Mouse (Mus musculus): Measurements from ENCODE around the gene Cd53. TPM values are rescaled to one million over a fixed set of nuclear protein-coding genes. Genes with fewer than 3 reads are reported as not detected.

Cd53 gene
- polyA plus RNA-seq, 1 experiment from 2014 or later = 14.1 TPM

GRCm38 (mm10) chr3:106722028-106722945, 67.7 kb downstream of the Cd53 start:
- Histone ChIP-seq H3K4me2 (replicated peaks) (peak overlapping the region; percentile 63), H3K9me3 (replicated peaks) (peaks cover 4% of the 10 kb centered on the region; the same call in 1 of the 2 replicates), H3K4me1 (no peaks in the 10 kb centered on the region), H3K27ac (replicated peaks) (peak overlapping the region; percentile 97), H3K4me3 (replicated peaks) (peak overlapping the region; percentile 76), H3K36me3 (no peaks in the 10 kb centered on the region), H3K27me3 (0 out of 2 replicates have a peak, but pooled peaks cover 3% of the 10 kb centered on the region), H3K9ac (peak overlapping the region; percentile 53)
- peak; percentile 89 for ATAC-seq (ENCODE audit: insufficient number of reproducible peaks, low FRiP score, low TSS enrichment, low read depth)
- under 1% methylated on average over 33 of the region's 33 CpGs for WGBS

GRCm38 (mm10) chr3:106721397-106722027, 68.4 kb downstream of the Cd53 start:
- Histone ChIP-seq H3K27me3 (0 out of 2 replicates have a peak, but pooled peaks cover 3% of the 10 kb centered on the region), H3K9me3 (replicated peaks) (no peaks in the 10 kb centered on the region), H3K4me1 (no peaks in the 10 kb centered on the region), H3K4me2 (replicated peaks) (peak overlapping the region; percentile 63), H3K36me3 (no peaks in the 10 kb centered on the region), H3K27ac (replicated peaks) (peak overlapping the region; percentile 97), H3K9ac (peak overlapping the region; percentile 53), H3K4me3 (replicated peaks) (peak overlapping the region; percentile 76)
- peak; percentile 99 for ATAC-seq (ENCODE audit: insufficient number of reproducible peaks, low FRiP score, low TSS enrichment, low read depth)
- WGBS = 2% methylated on average over 31 of the region's 31 CpGs

Other genes with a start within 250 kb of the Cd53 start
- 53.7 and 57.9 TPM in 2 replicates for gene Dram2, start 242.4 kb downstream of the Cd53 start, polyA plus RNA-seq (2015; fragmentation: Nextera tagmentation; extraction: Ambion mirVana)
- 63.2 and 64.4 TPM in 2 replicates for gene Cept1, start 242.3 kb downstream of the Cd53 start, polyA plus RNA-seq (2015; fragmentation: Nextera tagmentation; extraction: Ambion mirVana)
- 12.0 and 12.2 TPM in 2 replicates for gene Lrif1, start 105.2 kb downstream of the Cd53 start, polyA plus RNA-seq (2015; fragmentation: Nextera tagmentation; extraction: Ambion mirVana)
- gene Olfr266, start 36.1 kb upstream of the Cd53 start, polyA plus RNA-seq (2015; fragmentation: Nextera tagmentation; extraction: Ambion mirVana) = not detected in 2 replicates
- 1.0 and 1.7 TPM in 2 replicates for gene Kcna3, start 246.0 kb upstream of the Cd53 start, polyA plus RNA-seq (2015; fragmentation: Nextera tagmentation; extraction: Ambion mirVana)

All from embryonic facial prominence, embryonic 15.5 days (tissue).